Comparison of ENCODE assay signal across 19 mouse cellular contexts in genomic region chr13:12408343-12409066, GRCm38 (mm10). TPM values are rescaled to one million over a fixed set of nuclear protein-coding genes. Genes with fewer than 3 reads are reported as not detected.
DNase-seq lines count a peak whose midpoint lies in the region; ATAC-seq and TF ChIP-seq lines count a peak whose summit lies in the region.
"Had no signal": no experiment of that assay in that cellular context is flagged by ENCODE, and none has a peak within 500 bp of the region (broad histone marks: within the 10 kb centered on the region; RNA-seq: fewer than 3 reads in every experiment).

No protein-coding gene starts in this region.

- H3K4me2 ChIP-seq in liver, embryonic 16.5 days (ENCODE audit: low read depth, low read length), result no peak overlapping the region
- no peak overlapping the region for H3K4me2 ChIP-seq in liver, embryonic 12.5 days
- H3K4me2 ChIP-seq: embryonic facial prominence, embryonic 12.5 days; forebrain, embryonic 15.5 days; hindbrain, embryonic 12.5 days; intestine, embryonic 15.5 days; kidney, embryonic 15.5 days; midbrain, embryonic 12.5 days had no signal

- H3K4me3 ChIP-seq in liver, embryonic 16.5 days (ENCODE audit: low read depth, low read length), result no peak overlapping the region
- no peak overlapping the region for H3K4me3 ChIP-seq in liver, embryonic 12.5 days
- H3K4me3 ChIP-seq in bone marrow macrophage, adult 2 months (ENCODE audit: insufficient read depth, low read length), result no peak overlapping the region
- H3K4me3 ChIP-seq: embryonic facial prominence, embryonic 12.5 days; forebrain, embryonic 15.5 days; hindbrain, embryonic 12.5 days; intestine, embryonic 15.5 days; kidney, embryonic 15.5 days; left cerebral cortex, adult 2 months; limb, embryonic 10.5 days; midbrain, embryonic 12.5 days had no signal

- H3K36me3 ChIP-seq in liver, embryonic 16.5 days (ENCODE audit: control insufficient read depth, insufficient read depth), result peaks cover 8% of the 10 kb centered on the region; the same call in 1 of the 2 replicates
- peaks cover 80% of the 10 kb centered on the region for H3K36me3 ChIP-seq in liver, embryonic 12.5 days

- no peak for TF ChIP-seq POLR2A in bone marrow macrophage, adult 2 months (IDR thresholded peaks at IDR 0.05; ENCODE audit: borderline replicate concordance, low read depth, low read length)

- ATAC-seq in liver, embryonic 16.5 days (ENCODE audit: low read depth), result peak; percentile 30; the same call in 1 of the 2 replicates
- no peak for ATAC-seq in liver, embryonic 12.5 days
- ATAC-seq in megakaryocyte progenitor cell, adult 5-6 weeks (replicated peaks; ENCODE audit: poor library complexity), result peak; percentile 78
- ATAC-seq: forebrain, embryonic 15.5 days; intestine, embryonic 15.5 days had no signal

- peak overlapping the region; percentile 56; the same call in 1 of the 2 replicates for H3K27ac ChIP-seq in liver, embryonic 16.5 days (ENCODE audit: low read length)
- H3K27ac ChIP-seq in liver, embryonic 12.5 days, result no peak overlapping the region
- peak overlapping the region; percentile 100 for H3K27ac ChIP-seq in bone marrow macrophage, adult 2 months (ENCODE audit: insufficient read depth, low read depth, low read length)
- H3K27ac ChIP-seq: embryonic facial prominence, embryonic 12.5 days; forebrain, embryonic 15.5 days; hindbrain, embryonic 12.5 days; intestine, embryonic 15.5 days; kidney, embryonic 15.5 days; left cerebral cortex, adult 2 months; limb, embryonic 10.5 days; midbrain, embryonic 12.5 days; stomach, postnatal 0 days had no signal

- TF ChIP-seq CTCF in bone marrow macrophage, adult 2 months (IDR thresholded peaks at IDR 0.05; ENCODE audit: low read depth, low read length), result no peak

- no peak overlapping the region for H3K9ac ChIP-seq in liver, embryonic 16.5 days (ENCODE audit: low read depth, low read length)
- no peak overlapping the region for H3K9ac ChIP-seq in liver, embryonic 12.5 days
- H3K9ac ChIP-seq: embryonic facial prominence, embryonic 12.5 days; forebrain, embryonic 15.5 days; hindbrain, embryonic 12.5 days; intestine, embryonic 15.5 days; kidney, embryonic 15.5 days; midbrain, embryonic 12.5 days had no signal

- H3K27me3 ChIP-seq in liver, embryonic 16.5 days (ENCODE audit: control insufficient read depth, insufficient read depth, low read depth, low read length), result no peaks in the 10 kb centered on the region
- no peaks in the 10 kb centered on the region for H3K27me3 ChIP-seq in liver, embryonic 12.5 days (replicated peaks)
- H3K27me3 ChIP-seq: embryonic facial prominence, embryonic 12.5 days; forebrain, embryonic 15.5 days; hindbrain, embryonic 12.5 days; intestine, embryonic 15.5 days; kidney, embryonic 15.5 days; midbrain, embryonic 12.5 days had no signal

- no peaks in the 10 kb centered on the region for H3K4me1 ChIP-seq in liver, embryonic 16.5 days (ENCODE audit: control insufficient read depth, low read depth, low read length)
- H3K4me1 ChIP-seq in liver, embryonic 12.5 days, result 0 out of 2 replicates have a peak, but pooled peaks cover 4% of the 10 kb centered on the region
- H3K4me1 ChIP-seq in bone marrow macrophage, adult 2 months (ENCODE audit: control insufficient read depth, insufficient read depth, low read length), result peaks cover 46% of the 10 kb centered on the region
- H3K4me1 ChIP-seq: embryonic facial prominence, embryonic 12.5 days; forebrain, embryonic 15.5 days; hindbrain, embryonic 12.5 days; intestine, embryonic 15.5 days; kidney, embryonic 15.5 days; limb, embryonic 10.5 days; midbrain, embryonic 12.5 days had no signal

- H3K9me3 ChIP-seq in liver, embryonic 16.5 days (replicated peaks; ENCODE audit: control insufficient read depth, low read length), result no peaks in the 10 kb centered on the region
- no peaks in the 10 kb centered on the region for H3K9me3 ChIP-seq in liver, embryonic 12.5 days (replicated peaks)
- H3K9me3 ChIP-seq: embryonic facial prominence, embryonic 12.5 days; forebrain, embryonic 15.5 days; hindbrain, embryonic 12.5 days; intestine, embryonic 15.5 days; kidney, embryonic 15.5 days; limb, embryonic 10.5 days; midbrain, embryonic 12.5 days had no signal

- DNase-seq in gastrocnemius, adult 18-20 months (ENCODE audit: low spot score), result peak; percentile 32
- no peak for DNase-seq in gastrocnemius, postnatal 25 days
- DNase-seq in spleen, postnatal 10 days (ENCODE audit: low spot score in 2 of 2), result no peak
- no peak for DNase-seq in cerebellum, postnatal 10 days
- DNase-seq: cerebellum, adult 18-20 months; right cerebral cortex, postnatal 14 days had no signal

- 72% methylated on average over 9 of the region's 9 CpGs for WGBS in liver, embryonic 16.5 days (ENCODE audit: insufficient replicate concordance)
- WGBS in liver, embryonic 12.5 days (ENCODE audit: insufficient replicate concordance), result 75% methylated on average over 9 of the region's 9 CpGs

RNA-seq across cellular contexts. Expression of gene Heatr1, which starts 13.7 kb away (rescaled TPM):
- total RNA-seq in gastrocnemius, adult 18-20 months (2021), result 10 to 100 TPM; 13.8 to 18.1 TPM
- 10 to 100 TPM; 10.1 to 16.4 TPM for total RNA-seq in gastrocnemius, postnatal 25 days (2021)
- 8.7 and 8.9 TPM in 2 replicates for polyA plus RNA-seq in liver, embryonic 16.5 days (2015; fragmentation: Nextera tagmentation; extraction: Ambion mirVana)
- 30.3 and 33.1 TPM in 2 replicates for polyA plus RNA-seq in liver, embryonic 12.5 days (2016; fragmentation: Nextera tagmentation; extraction: Ambion mirVana)
- 10.6 and 12.0 TPM in 2 replicates for polyA plus RNA-seq in bone marrow macrophage, adult 2 months (2012; ENCODE audit: insufficient read depth, insufficient read length, missing spikeins)
- total RNA-seq in megakaryocyte progenitor cell, adult 5-6 weeks (2015), result 58.0 and 62.3 TPM in 2 replicates
- total RNA-seq in megakaryocyte progenitor cell, adult 5-6 weeks (2017), result 103 and 121 TPM in 2 replicates

RNA-seq across cellular contexts. Expression of gene Lgals8, which starts 56.2 kb away (rescaled TPM):
- 10 to 100 TPM; 26.0 to 27.1 TPM for total RNA-seq in gastrocnemius, adult 18-20 months (2021)
- 10 to 100 TPM; 25.3 to 32.4 TPM for total RNA-seq in gastrocnemius, postnatal 25 days (2021)
- 14.9 and 15.7 TPM in 2 replicates for polyA plus RNA-seq in liver, embryonic 16.5 days (2015; fragmentation: Nextera tagmentation; extraction: Ambion mirVana)
- 14.8 and 15.8 TPM in 2 replicates for polyA plus RNA-seq in liver, embryonic 12.5 days (2016; fragmentation: Nextera tagmentation; extraction: Ambion mirVana)
- polyA plus RNA-seq in bone marrow macrophage, adult 2 months (2012; ENCODE audit: insufficient read depth, insufficient read length, missing spikeins), result 113 and 114 TPM in 2 replicates
- total RNA-seq in megakaryocyte progenitor cell, adult 5-6 weeks (2015), result 22.4 and 25.1 TPM in 2 replicates
- total RNA-seq in megakaryocyte progenitor cell, adult 5-6 weeks (2017), result 33.6 and 48.2 TPM in 2 replicates
